Mouse (Mus musculus): ENCODE measurements at regions not wholly inside any gene's neighbourhood (a gene's known extent, or its start where the extent isn't known, plus 50 kb on each side); places are given as distances from the start of the nearest gene placed in this dataset.

GRCm38 (mm10) chr7:71541467-71541866 is 190.2 kb upstream of the Gm10295 start:
- Histone ChIP-seq H3K27me3 (no peaks in the 10 kb centered on the region), H3K4me2 (replicated peaks) (no peak overlapping the region), H3K4me1 (peaks cover 10% of the 10 kb centered on the region), H3K36me3 (no peaks in the 10 kb centered on the region), H3K4me3 (no peak overlapping the region), H3K9me3 (no peaks in the 10 kb centered on the region), H3K9ac (no peak overlapping the region), H3K27ac (no peak overlapping the region)
- WGBS = 69% methylated on average over 2 of the region's 2 CpGs
- ATAC-seq (ENCODE audit: low FRiP score, low read depth) = no peak

GRCm38 (mm10) chr7:71533109-71533508 is 181.8 kb upstream of the Gm10295 start:
- Histone ChIP-seq H3K9me3 (no peaks in the 10 kb centered on the region), H3K4me2 (replicated peaks) (no peak overlapping the region), H3K9ac (no peak overlapping the region), H3K4me3 (no peak overlapping the region), H3K36me3 (no peaks in the 10 kb centered on the region), H3K27ac (peak overlapping the region; percentile 29; the same call in 1 of the 2 replicates), H3K27me3 (no peaks in the 10 kb centered on the region), H3K4me1 (peaks cover 29% of the 10 kb centered on the region)
- ATAC-seq (ENCODE audit: low FRiP score, low read depth) = peak; percentile 86
- WGBS = 3% methylated on average over 5 of the region's 5 CpGs

DNA sequence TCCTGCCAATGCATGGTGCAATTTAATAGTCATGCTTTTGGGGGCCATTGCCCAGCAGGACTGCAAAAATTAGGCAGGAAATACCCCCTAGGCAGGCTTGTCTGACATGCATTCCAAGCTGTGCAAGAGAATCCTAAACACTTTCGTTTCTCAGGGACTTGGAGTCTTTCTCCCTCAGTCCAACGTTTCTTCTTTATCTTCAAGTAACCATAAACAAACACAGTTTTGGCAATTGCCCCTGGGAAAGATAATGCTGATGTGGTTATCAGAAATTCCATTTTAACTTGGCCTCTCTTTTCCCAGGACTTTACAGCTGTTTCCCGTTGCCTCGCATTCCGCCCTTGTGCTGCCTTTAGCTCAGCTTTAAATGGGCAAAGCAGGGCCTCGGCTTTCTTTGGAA is 180.2 kb upstream of the Gm10295 start:
- Histone ChIP-seq H3K4me1 (peaks cover 29% of the 10 kb centered on the region), H3K9me3 (no peaks in the 10 kb centered on the region), H3K4me3 (peak overlapping the region; percentile 8; the same call in 1 of the 2 replicates), H3K27ac (peak overlapping the region; percentile 76), H3K36me3 (no peaks in the 10 kb centered on the region), H3K9ac (no peak overlapping the region), H3K4me2 (replicated peaks) (peak overlapping the region; percentile 50), H3K27me3 (no peaks in the 10 kb centered on the region)
- WGBS = 6% methylated on average over 6 of the region's 6 CpGs
- peak; percentile 63 for ATAC-seq (ENCODE audit: low FRiP score, low read depth)

DNA sequence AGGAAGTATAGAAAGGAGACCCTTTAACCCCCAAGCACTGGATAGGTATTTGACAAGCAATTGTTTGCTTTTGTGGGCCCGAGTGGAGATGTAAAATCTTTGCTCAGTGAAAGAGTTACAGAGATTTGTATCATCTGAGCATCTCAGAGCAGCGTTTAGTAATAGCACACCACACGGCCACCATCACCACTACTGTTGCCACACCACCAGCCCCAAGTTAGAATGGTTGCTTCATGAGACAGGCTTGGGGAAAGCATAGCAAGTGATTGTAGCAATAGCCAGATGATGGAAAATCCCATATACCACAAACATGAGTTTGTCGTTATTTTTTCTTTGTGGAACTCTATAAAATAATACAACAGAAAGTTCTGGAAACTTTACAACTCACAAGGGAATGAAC is 179.6 kb upstream of the Gm10295 start:
- no peak overlapping the region for H3K4me3 ChIP-seq
- ATAC-seq (ENCODE audit: low FRiP score, low read depth) = peak; percentile 74; the same call in 1 of the 2 replicates
- no peaks in the 10 kb centered on the region for H3K9me3 ChIP-seq
- H3K4me2 ChIP-seq (replicated peaks) = peak overlapping the region; percentile 50
- no peak overlapping the region for H3K27ac ChIP-seq
- H3K9ac ChIP-seq = no peak overlapping the region
- peaks cover 29% of the 10 kb centered on the region for H3K4me1 ChIP-seq
- 42% methylated on average over 4 of the region's 4 CpGs for WGBS
- H3K36me3 ChIP-seq = no peaks in the 10 kb centered on the region
- no peaks in the 10 kb centered on the region for H3K27me3 ChIP-seq

DNA sequence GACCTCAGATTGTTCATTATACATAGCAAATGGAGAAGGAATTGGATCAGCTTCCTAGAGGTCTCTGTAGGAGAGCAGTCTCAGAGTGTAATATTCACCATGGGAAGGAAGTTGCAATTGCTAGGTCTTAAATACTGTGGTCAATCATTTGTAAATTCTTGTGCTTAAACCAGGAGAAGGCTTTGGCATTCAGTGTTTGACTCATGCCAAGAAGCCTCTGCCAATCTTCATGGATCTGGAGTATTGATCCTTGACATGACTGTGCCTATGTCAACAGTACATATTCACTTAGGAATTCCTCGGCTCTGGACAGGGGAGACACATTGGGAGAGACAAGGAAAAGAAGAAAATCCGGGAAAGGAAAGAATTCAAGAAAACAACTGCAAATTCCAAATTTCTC is 174.9 kb upstream of the Gm10295 start:
- 87% methylated on average over 2 of the region's 2 CpGs for WGBS
- no peak for ATAC-seq (ENCODE audit: low FRiP score, low read depth)

GRCm38 (mm10) chr7:71524577-71525126 is 173.4 kb upstream of the Gm10295 start:
- Histone ChIP-seq H3K36me3 (no peaks in the 10 kb centered on the region), H3K4me1 (no peaks in the 10 kb centered on the region), H3K9me3 (no peaks in the 10 kb centered on the region), H3K27me3 (no peaks in the 10 kb centered on the region), H3K4me2 (replicated peaks) (no peak overlapping the region), H3K27ac (no peak overlapping the region), H3K9ac (no peak overlapping the region), H3K4me3 (no peak overlapping the region)
- ATAC-seq (ENCODE audit: low FRiP score, low read depth) = no peak

More for the DNA sequence above, 174.9 kb upstream of the Gm10295 start:
- H3K9ac ChIP-seq = no peak overlapping the region
- no peaks in the 10 kb centered on the region for H3K9me3 ChIP-seq
- H3K36me3 ChIP-seq = no peaks in the 10 kb centered on the region
- no peak overlapping the region for H3K4me2 ChIP-seq (replicated peaks)
- peaks cover 6% of the 10 kb centered on the region for H3K4me1 ChIP-seq
- no peak overlapping the region for H3K27ac ChIP-seq
- no peak overlapping the region for H3K4me3 ChIP-seq
- H3K27me3 ChIP-seq = no peaks in the 10 kb centered on the region

DNA sequence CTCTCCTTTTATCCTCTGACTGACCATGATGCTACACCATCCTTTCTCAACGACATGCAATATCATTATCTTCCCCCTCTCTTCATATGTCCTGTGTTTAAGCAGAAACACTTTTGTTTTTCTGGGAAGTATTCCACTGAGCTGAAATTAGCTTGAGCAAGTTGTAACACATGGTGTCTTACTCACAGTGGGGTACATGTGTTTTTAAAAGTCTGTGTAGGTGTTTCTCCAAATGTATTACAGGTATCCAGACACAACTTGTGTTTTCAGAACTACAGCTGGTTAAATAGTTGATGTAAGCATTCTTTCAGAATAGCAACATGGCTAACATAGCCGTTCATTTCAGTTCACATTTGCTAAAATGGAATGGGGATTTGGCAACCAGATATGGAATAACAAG is 172.8 kb upstream of the Gm10295 start:
- Histone ChIP-seq H3K9ac (no peak overlapping the region), H3K4me3 (no peak overlapping the region), H3K4me1 (no peaks in the 10 kb centered on the region), H3K9me3 (no peaks in the 10 kb centered on the region), H3K4me2 (replicated peaks) (no peak overlapping the region), H3K36me3 (no peaks in the 10 kb centered on the region), H3K27me3 (no peaks in the 10 kb centered on the region), H3K27ac (no peak overlapping the region)
- WGBS = 70% methylated on average over 2 of the region's 2 CpGs
- no peak for ATAC-seq (ENCODE audit: low FRiP score, low read depth)

DNA sequence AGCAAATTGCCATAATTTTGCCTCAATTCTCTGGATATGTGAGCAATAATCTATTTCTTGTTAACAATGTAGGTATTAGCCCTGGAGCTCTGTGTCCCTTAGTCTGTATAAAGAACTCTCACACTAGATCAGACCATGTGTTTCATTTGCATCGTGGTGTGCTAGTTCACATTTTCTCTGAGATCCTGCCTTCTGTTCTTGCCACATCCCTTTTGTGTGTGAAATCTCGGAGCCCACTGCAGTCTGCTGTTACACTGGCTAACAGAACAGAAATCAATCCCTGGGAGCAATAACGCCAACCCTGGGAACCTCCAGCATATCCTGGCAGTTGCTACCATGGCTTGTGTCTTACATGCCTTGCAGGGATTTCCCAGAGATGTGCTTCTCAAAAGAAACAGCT is 156.1 kb upstream of the Gm10295 start:
- H3K27ac ChIP-seq = no peak overlapping the region
- WGBS = 63% methylated on average over 3 of the region's 3 CpGs
- H3K9ac ChIP-seq = no peak overlapping the region
- ATAC-seq (ENCODE audit: low FRiP score, low read depth) = no peak
- H3K4me3 ChIP-seq = no peak overlapping the region
- no peak overlapping the region for H3K4me2 ChIP-seq (replicated peaks)
- no peaks in the 10 kb centered on the region for H3K9me3 ChIP-seq
- H3K36me3 ChIP-seq = no peaks in the 10 kb centered on the region
- no peaks in the 10 kb centered on the region for H3K27me3 ChIP-seq
- no peaks in the 10 kb centered on the region for H3K4me1 ChIP-seq

- no peak overlapping the region for H3K9ac ChIP-seq
- no peak overlapping the region for H3K27ac ChIP-seq
- H3K36me3 ChIP-seq = no peaks in the 10 kb centered on the region
- 49% methylated on average over 6 of the region's 6 CpGs for WGBS
- no peaks in the 10 kb centered on the region for H3K27me3 ChIP-seq
- no peak overlapping the region for H3K4me3 ChIP-seq
- no peaks in the 10 kb centered on the region for H3K4me1 ChIP-seq
- H3K4me2 ChIP-seq (replicated peaks) = no peak overlapping the region
- no peaks in the 10 kb centered on the region for H3K9me3 ChIP-seq
- no peak for ATAC-seq (ENCODE audit: low FRiP score, low read depth)
Measured at GRCm38 (mm10) chr7:71500719-71501118, 149.4 kb upstream of the Gm10295 start.

- no peak for ATAC-seq (ENCODE audit: low FRiP score, low read depth)
- H3K9ac ChIP-seq = no peak overlapping the region
- no peaks in the 10 kb centered on the region for H3K4me1 ChIP-seq
- no peak overlapping the region for H3K4me3 ChIP-seq
- no peaks in the 10 kb centered on the region for H3K9me3 ChIP-seq
- WGBS = 23% methylated on average over 7 of the region's 7 CpGs
- no peak overlapping the region for H3K27ac ChIP-seq
- no peaks in the 10 kb centered on the region for H3K27me3 ChIP-seq
- H3K4me2 ChIP-seq (replicated peaks) = no peak overlapping the region
- H3K36me3 ChIP-seq = no peaks in the 10 kb centered on the region
Measured at GRCm38 (mm10) chr7:71498123-71498522, 146.8 kb upstream of the Gm10295 start.

DNA sequence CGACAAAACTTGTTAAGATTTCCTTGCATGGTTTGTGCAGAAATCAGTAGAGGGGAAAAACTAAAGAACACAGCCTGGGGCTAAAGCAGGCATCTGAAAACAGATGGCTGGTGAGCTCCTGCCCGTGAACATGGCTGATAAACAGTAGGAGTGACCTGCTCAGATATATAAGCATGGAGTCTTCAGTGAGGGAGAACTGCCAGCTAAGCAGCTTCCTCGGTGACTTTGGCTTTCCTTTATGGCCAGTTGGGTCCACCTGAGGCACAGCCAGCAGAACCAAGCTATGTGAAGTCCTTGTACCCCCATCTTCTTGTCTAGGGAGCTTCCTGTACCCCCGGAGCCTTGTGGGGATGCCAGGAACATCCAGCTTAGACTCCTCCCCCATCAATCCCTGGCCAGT is 139.8 kb upstream of the Gm10295 start:
- WGBS = 42% methylated on average over 4 of the region's 4 CpGs
- no peak overlapping the region for H3K4me2 ChIP-seq (replicated peaks)
- H3K4me3 ChIP-seq = no peak overlapping the region
- no peak overlapping the region for H3K27ac ChIP-seq
- no peaks in the 10 kb centered on the region for H3K9me3 ChIP-seq
- no peak for ATAC-seq (ENCODE audit: low FRiP score, low read depth)
- H3K4me1 ChIP-seq = no peaks in the 10 kb centered on the region
- no peaks in the 10 kb centered on the region for H3K27me3 ChIP-seq
- no peaks in the 10 kb centered on the region for H3K36me3 ChIP-seq
- no peak overlapping the region for H3K9ac ChIP-seq

DNA sequence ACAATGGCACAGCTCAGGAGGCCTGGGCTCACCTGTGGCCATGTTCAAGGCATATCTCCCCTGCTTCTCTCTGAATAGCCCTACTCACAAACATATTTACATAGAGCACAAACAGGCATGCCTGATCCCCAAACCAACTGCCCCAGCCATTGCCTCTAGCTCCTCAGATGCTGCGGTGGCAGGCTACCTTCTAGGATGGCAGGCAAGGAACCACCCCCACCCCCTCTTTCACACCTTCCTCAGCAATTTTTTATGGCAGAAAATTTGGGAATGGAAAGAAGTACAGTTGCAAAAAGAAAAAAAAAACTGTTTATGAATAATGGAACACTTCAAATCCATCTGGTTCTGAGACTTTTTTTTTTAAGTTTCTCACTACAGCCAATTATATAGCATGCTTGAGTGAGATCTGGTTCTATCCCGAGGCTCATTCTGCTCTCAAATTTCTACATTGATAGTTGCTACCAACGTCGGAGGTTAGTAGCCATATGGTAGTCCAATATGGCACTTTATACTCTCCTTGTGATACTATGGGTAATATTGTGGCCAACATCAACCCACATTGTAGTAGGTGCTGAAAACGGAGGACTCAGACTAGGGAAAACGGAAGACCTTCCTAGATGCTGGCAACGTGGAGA is 136.8 kb upstream of the Gm10295 start:
- H3K27me3 ChIP-seq = no peaks in the 10 kb centered on the region
- no peaks in the 10 kb centered on the region for H3K4me1 ChIP-seq
- H3K27ac ChIP-seq = no peak overlapping the region
- ATAC-seq (ENCODE audit: low FRiP score, low read depth) = no peak
- H3K9ac ChIP-seq = no peak overlapping the region
- WGBS = 79% methylated on average over 7 of the region's 7 CpGs
- H3K4me2 ChIP-seq (replicated peaks) = no peak overlapping the region
- H3K9me3 ChIP-seq = no peaks in the 10 kb centered on the region
- no peak overlapping the region for H3K4me3 ChIP-seq
- H3K36me3 ChIP-seq = no peaks in the 10 kb centered on the region

DNA sequence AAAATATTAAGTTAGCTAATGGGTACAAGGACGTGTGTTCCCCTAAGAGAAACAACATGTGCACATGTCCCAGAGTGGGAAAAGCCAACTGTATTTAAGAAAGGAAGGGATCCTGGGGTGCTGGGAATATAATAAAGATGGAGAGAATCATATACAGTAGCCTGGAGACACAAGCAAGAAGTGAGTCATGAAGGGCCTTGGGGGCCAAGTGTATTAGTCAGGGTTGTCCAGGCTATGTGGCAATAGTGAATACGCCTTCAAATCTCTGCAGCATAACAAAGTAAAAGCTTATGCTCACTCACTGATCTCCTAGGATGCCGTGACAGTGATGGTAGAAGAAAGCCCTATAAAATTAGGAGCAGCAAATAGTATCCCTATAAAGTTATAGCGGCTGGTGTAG is 124.1 kb upstream of the Gm10295 start:
- WGBS = 82% methylated on average over 4 of the region's 4 CpGs
- no peak overlapping the region for H3K27ac ChIP-seq
- H3K4me1 ChIP-seq = peaks cover 16% of the 10 kb centered on the region
- H3K4me3 ChIP-seq = no peak overlapping the region
- no peaks in the 10 kb centered on the region for H3K9me3 ChIP-seq
- no peak overlapping the region for H3K4me2 ChIP-seq (replicated peaks)
- no peak for ATAC-seq (ENCODE audit: low FRiP score, low read depth)
- H3K27me3 ChIP-seq = no peaks in the 10 kb centered on the region
- no peaks in the 10 kb centered on the region for H3K36me3 ChIP-seq
- no peak overlapping the region for H3K9ac ChIP-seq

All from limb, embryonic 13.5 days (tissue).